Mouse (Mus musculus) liver, adult 2 months (tissue): ENCODE data around the gene Vip. TPM values are rescaled to one million over a fixed set of nuclear protein-coding genes. Genes with fewer than 3 reads are reported as not detected.

ENCODE experiments used
- DNase-seq: peaks from one replicate; pipeline ENCODE4 v3.0.0-alpha.2; 2011; ENCODE audit warnings: low read depth, low spot score; ENCODE audit errors: extremely low read depth
- H3K27ac ChIP-seq: fragments of 200-500 bp; replicated peaks from 2 replicates; pipeline ENCODE4 v1.5.1; 2012; ENCODE audit warnings: low read depth, mild to moderate bottlenecking, control low read depth, inconsistent platforms, low read length; ENCODE audit not compliant: insufficient read depth
- H3K27me3 ChIP-seq: fragments of 200-500 bp; 2 replicates; pipeline ENCODE4 v1.6.1; 2012; ENCODE audit warnings: mild to moderate bottlenecking, moderate library complexity, low read length, inconsistent platforms; ENCODE audit not compliant: control insufficient read depth, insufficient read depth
- H3K36me3 ChIP-seq: fragments of 200-500 bp; 2 replicates; pipeline ENCODE4 v1.6.1; 2012; ENCODE audit warnings: low read length, inconsistent platforms; ENCODE audit not compliant: control insufficient read depth, insufficient read depth
- H3K4me1 ChIP-seq: fragments of 200-500 bp; 2 replicates; pipeline ENCODE4 v1.6.1; 2011; ENCODE audit warnings: low read length; ENCODE audit not compliant: control insufficient read depth, insufficient read depth
- H3K4me3 ChIP-seq: fragments of 200-500 bp; 2 replicates; pipeline ENCODE4 v1.5.1; 2011; ENCODE audit warnings: low read depth, mild to moderate bottlenecking, control low read depth, low read length, moderate library complexity; ENCODE audit not compliant: insufficient read depth
- H3K79me2 ChIP-seq: fragments of 200-500 bp; 2 replicates; pipeline ENCODE4 v1.6.1; 2012; ENCODE audit warnings: inconsistent platforms, mild to moderate bottlenecking, low read length, moderate library complexity; ENCODE audit not compliant: control insufficient read depth, insufficient read depth
- H3K9ac ChIP-seq: fragments of 200-500 bp; 2 replicates; pipeline ENCODE4 v1.6.1; 2012; ENCODE audit warnings: low read depth, mild to moderate bottlenecking, control low read depth, inconsistent platforms, low read length
- CTCF ChIP-seq: fragments of 200-500 bp; IDR thresholded peaks from 2 replicates; pipeline ENCODE4 v1.5.1; 2011; ENCODE audit warnings: low read depth, low read length, control low read depth
- POLR2A ChIP-seq: fragments of 200-500 bp; IDR thresholded peaks from 2 replicates; pipeline ENCODE4 v1.6.1; 2011; ENCODE audit warnings: low read length, control low read depth; ENCODE audit not compliant: insufficient read depth; ENCODE audit errors: extremely low read depth
- WGBS: fragments of 180-500 bp; shearing (Covaris S2); methylation state at CpG from one replicate; pipeline ENCODE4 v1.1.7; 2018; 5-methylcytosine and 5-hydroxymethylcytosine counted together
- polyA plus RNA-seq: library from polyadenylated mRNA; depleted of rRNA; stranded (reverse); fragments of >200 nt; gene quantifications from 2 replicates; pipeline ENCODE4 v1.2.3, GENCODE M21; 2012
- total RNA-seq: library from RNA; depleted of rRNA; stranded (reverse); fragments of >200 nt; gene quantifications from 2 replicates; pipeline ENCODE4 v1.2.3, GENCODE M21; 2014

The Vip gene
- total and polyA plus RNA-seq, 2 experiments = not detected

- Histone ChIP-seq H3K27me3 (no peaks in the 10 kb centered on the region), H3K4me3 (no peak overlapping the region), H3K4me1 (no peaks in the 10 kb centered on the region), H3K27ac (no peak overlapping the region), H3K36me3 (no peaks in the 10 kb centered on the region), H3K79me2 (no peaks in the 10 kb centered on the region), H3K9ac (no peak overlapping the region)
- TF ChIP-seq POLR2A (no peak), CTCF (0 out of 2 replicates have a peak, but pooled peaks have one; percentile 27)
- 19% methylated on average over 7 of the region's 7 CpGs for WGBS
- DNase-seq = peak; percentile 45
Measured at GRCm38 (mm10) chr10:5600123-5600522, 38.9 kb upstream of the Vip start.

GRCm38 (mm10) chr10:5603512-5603911 is 35.5 kb upstream of the Vip start:
- DNase-seq = no peak
- H3K36me3 ChIP-seq = no peaks in the 10 kb centered on the region
- no peak overlapping the region for H3K4me3 ChIP-seq
- H3K4me1 ChIP-seq = no peaks in the 10 kb centered on the region
- H3K79me2 ChIP-seq = no peaks in the 10 kb centered on the region
- no peak overlapping the region for H3K9ac ChIP-seq
- 0 out of 2 replicates have a peak overlapping the region, but pooled peaks have one; percentile 2 for H3K27ac ChIP-seq
- 63% methylated on average over 10 of the region's 10 CpGs for WGBS
- TF ChIP-seq CTCF (no peak), POLR2A (no peak)
- no peaks in the 10 kb centered on the region for H3K27me3 ChIP-seq

GRCm38 (mm10) chr10:5604371-5604770 is 34.6 kb upstream of the Vip start:
- H3K9ac ChIP-seq = no peak overlapping the region
- no peaks in the 10 kb centered on the region for H3K36me3 ChIP-seq
- 80% methylated on average over 13 of the region's 13 CpGs for WGBS
- no peaks in the 10 kb centered on the region for H3K27me3 ChIP-seq
- TF ChIP-seq POLR2A (no peak), CTCF (no peak)
- DNase-seq = no peak
- H3K79me2 ChIP-seq = no peaks in the 10 kb centered on the region
- H3K4me1 ChIP-seq = no peaks in the 10 kb centered on the region
- H3K4me3 ChIP-seq = no peak overlapping the region
- no peak overlapping the region for H3K27ac ChIP-seq

GRCm38 (mm10) chr10:5608874-5609273 is 30.1 kb upstream of the Vip start:
- Histone ChIP-seq H3K36me3 (no peaks in the 10 kb centered on the region), H3K4me1 (no peaks in the 10 kb centered on the region), H3K4me3 (no peak overlapping the region), H3K9ac (no peak overlapping the region), H3K27me3 (no peaks in the 10 kb centered on the region), H3K79me2 (no peaks in the 10 kb centered on the region), H3K27ac (no peak overlapping the region)
- no peak for DNase-seq
- TF ChIP-seq POLR2A (no peak), CTCF (no peak)
- WGBS = 74% methylated on average over 3 of the region's 3 CpGs

GRCm38 (mm10) chr10:5615186-5616040 is 23.6 kb upstream of the Vip start:
- TF ChIP-seq CTCF (no peak), POLR2A (no peak)
- H3K4me3 ChIP-seq = no peak overlapping the region
- H3K27ac ChIP-seq = no peak overlapping the region
- no peaks in the 10 kb centered on the region for H3K36me3 ChIP-seq
- H3K4me1 ChIP-seq = no peaks in the 10 kb centered on the region
- no peaks in the 10 kb centered on the region for H3K27me3 ChIP-seq
- H3K79me2 ChIP-seq = no peaks in the 10 kb centered on the region
- H3K9ac ChIP-seq = no peak overlapping the region
- 85% methylated on average over 13 of the region's 13 CpGs for WGBS
- DNase-seq = no peak

GRCm38 (mm10) chr10:5626268-5626667 is 12.8 kb upstream of the Vip start:
- H3K9ac ChIP-seq = no peak overlapping the region
- H3K79me2 ChIP-seq = no peaks in the 10 kb centered on the region
- H3K4me1 ChIP-seq = no peaks in the 10 kb centered on the region
- DNase-seq = no peak
- H3K27ac ChIP-seq = no peak overlapping the region
- no peak overlapping the region for H3K4me3 ChIP-seq
- WGBS = 75% methylated on average over 5 of the region's 5 CpGs
- TF ChIP-seq POLR2A (no peak), CTCF (no peak)
- H3K36me3 ChIP-seq = no peaks in the 10 kb centered on the region
- H3K27me3 ChIP-seq = no peaks in the 10 kb centered on the region
